Mouse (Mus musculus) cerebellum, postnatal 14 days (tissue): ENCODE results near the gene Sik3.

ENCODE experiments used
- DNase-seq, 2 experiments: peaks; one replicate each; pipeline ENCODE4 v3.0.0; 2021; ENCODE audit warnings: mixed read lengths in 2 of 2

Sik3 gene

GRCm38 (mm10) chr9:46235649-46236048 is 223.0 kb downstream of the Sik3 start:
- DNase-seq, result no peak

DNA sequence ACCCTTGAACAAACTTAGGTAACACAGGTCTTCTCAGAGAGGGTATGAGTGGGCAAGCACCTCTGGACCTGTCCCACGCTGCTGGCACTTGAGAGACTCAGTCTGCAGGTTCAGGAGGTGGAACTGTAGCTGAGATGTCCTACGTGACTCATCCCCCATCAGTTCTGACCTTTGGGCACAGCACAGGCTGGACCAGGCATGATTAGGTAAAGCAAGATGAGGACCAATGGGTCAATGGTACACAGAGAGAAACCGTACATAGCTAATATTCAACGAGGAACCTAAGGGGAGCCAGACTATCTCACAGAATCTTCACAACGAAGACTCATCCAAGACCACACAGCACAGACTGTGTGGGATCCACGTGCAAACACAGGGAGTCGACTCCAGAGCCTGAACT is 226.2 kb downstream of the Sik3 start:
- DNase-seq, result no peak

DNA sequence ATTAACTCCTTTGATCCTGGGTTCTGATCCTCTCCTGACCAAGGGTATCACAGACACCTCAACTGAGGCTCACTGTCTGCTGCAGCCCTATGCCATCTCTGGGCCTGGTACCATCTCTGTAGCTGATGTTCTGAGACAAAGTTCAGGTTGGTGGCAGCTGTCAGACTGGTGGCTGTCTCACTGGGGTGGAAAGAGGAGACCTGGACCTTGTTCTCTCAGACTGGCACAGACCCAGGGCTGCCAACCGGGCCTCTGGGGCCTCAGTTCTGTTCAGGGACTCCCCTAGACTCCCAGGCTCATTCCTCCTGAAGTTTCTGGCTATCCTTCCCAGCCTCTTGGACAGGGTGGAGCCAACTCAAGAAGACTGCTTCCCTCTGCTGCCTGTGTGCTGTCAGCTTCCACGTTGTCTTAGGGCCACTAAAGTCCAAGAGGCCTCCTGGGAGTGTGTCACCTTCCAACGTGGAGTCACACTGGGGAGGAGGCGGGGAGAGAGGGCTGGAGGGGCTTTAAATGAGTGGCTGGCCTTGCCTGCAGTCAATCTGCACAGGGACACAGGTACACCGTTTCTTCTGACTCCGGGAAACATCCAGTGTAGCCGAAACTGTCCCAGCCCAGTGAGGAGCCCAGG is 228.0 kb downstream of the Sik3 start, which contains the start of gene Apoa4:
Apoa4 (plus strand) TSS at position 171 of the 628 bp plus-strand sequence.
- DNase-seq, result no peak

GRCm38 (mm10) chr9:46241818-46242217 is 229.2 kb downstream of the Sik3 start:
- no peak for DNase-seq

DNA sequence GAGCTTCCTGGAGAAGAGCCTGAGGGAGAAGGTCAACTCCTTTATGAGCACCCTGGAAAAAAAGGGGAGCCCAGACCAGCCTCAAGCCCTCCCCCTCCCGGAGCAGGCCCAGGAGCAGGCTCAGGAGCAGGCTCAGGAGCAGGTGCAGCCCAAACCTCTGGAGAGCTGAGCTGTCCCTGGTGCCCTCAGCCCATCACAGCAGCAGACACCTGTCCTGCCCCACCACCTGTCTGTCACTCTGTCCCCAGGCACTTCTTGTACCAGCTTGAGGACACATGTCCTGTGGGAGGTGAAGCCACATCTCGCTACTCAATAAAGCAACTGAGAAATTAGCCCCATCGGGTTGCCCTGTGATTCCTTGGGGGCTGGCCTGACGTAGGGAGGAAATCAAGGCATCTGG is 230.5 kb downstream of the Sik3 start:
- no peak for DNase-seq

- DNase-seq, result no peak
Observed at GRCm38 (mm10) chr9:46243584-46243983, 231.0 kb downstream of the Sik3 start.

DNA sequence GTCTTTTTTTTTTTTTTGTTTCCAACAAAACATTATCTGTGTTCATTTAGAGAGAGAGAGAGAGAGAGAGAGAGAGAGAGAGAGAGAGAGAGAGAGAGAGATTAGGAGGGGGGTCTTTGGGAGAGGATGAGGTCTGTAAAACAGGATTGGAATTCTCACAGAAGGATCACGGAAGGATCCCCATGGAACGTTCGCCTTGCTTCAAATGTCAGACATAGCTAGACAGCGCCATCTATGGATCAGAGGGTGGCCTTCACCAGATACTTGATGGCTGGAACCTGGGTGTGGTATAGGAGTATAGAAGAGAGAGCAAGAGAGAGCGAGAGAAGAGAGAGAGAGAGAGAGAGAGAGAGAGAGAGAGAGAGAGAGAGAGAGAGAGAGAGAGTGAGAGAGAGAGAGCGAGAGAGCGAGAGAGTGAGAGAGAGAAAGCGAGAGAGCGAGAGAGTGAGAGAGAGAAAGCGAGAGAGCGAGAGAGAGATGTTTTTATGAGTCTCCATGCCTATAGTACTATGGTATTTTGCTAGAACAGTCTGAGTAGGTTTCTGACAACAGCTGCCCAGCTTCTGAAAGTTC is 234.2 kb downstream of the Sik3 start:
- peak; percentile 83 to 86 for DNase-seq

- DNase-seq, result no peak
Observed at GRCm38 (mm10) chr9:46256177-46256576, 243.6 kb downstream of the Sik3 start.

GRCm38 (mm10) chr9:46256658-46257385 is 244.2 kb downstream of the Sik3 start:
- DNase-seq, result no peak

- DNase-seq, result no peak
Observed at GRCm38 (mm10) chr9:46257546-46257945, 244.9 kb downstream of the Sik3 start.

DNA sequence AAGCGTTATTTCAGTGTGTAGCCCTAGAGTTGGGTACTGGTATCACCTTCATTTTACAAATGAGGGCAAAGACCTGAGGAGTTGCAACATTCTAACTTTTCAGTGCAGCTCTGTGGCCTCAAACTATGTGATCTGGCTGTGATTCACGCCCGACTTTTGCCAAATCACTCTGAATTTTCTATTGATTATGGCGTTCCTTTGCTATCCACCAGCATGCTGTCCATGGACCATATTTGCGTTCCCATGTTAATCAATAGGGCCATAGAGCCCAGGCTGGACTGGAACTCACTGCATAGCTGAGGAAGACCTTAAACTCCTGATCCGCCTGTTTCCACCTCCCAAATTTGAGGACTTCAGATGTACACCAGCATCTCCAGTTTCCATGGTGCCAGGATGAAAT is 246.5 kb downstream of the Sik3 start:
- DNase-seq, result no peak

DNA sequence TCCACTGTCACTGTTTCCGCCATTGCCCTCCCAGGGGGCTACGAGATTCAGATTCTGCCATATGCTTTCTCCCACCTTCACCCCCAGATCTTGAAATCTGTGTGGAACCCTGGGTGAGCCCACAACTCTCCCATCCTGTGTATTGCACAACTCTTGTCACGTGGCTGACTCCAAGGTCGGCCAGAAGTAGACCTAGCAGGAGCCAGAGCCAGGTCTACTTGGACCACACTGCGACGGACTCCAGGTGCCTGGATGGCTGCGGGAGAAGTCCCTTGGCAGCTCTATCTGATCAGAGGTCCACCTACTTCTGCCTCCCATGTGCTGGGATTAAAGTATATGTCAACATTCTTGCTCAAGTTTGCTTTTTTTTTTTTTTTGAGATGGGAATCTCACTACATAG is 248.5 kb downstream of the Sik3 start:
- DNase-seq, result no peak

- DNase-seq, result no peak
Observed at GRCm38 (mm10) chr9:46268343-46268873, 255.8 kb downstream of the Sik3 start, which contains the start of gene Apoa5. Gene Apoa5 (plus strand): TSS chr9:46268633.

DNA sequence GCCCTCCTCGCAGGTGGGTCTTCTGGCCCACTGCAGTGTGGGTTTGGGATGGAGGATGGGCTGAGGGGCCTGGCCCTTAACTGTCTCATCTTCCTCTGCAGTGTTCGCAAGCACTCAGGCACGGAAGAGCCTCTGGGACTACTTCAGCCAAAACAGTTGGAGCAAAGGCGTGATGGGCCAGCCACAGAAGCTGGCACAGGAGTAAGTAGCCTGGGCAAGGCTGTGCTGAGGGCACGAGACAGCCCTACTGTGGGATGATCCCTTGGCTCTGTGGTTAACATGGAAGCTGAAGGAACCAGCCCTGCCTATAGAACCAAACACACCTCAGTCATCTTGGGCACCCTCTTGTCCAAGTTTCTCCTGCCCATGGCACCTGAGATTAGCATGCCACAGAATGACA is 256.5 kb downstream of the Sik3 start:
- no peak for DNase-seq

DNA sequence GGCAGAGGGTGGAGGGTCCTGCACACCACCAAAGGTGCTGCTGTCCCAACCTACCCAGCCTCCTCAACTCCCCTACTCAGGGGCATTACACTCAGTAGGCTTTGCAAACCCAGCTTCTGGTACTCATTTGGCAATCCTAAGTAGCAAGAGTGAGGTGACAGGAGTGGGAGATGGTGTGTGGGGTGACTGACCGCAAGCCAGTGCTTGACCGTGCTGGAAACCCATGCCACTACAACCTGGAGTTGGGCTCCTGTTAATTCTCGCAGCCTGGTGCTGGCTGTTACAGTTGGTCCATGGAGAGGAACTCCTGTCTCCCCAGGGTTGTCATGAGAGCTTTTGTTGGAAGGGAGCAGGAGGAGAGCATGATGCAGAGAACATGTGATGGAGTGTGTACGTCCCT is 258.2 kb downstream of the Sik3 start:
- no peak for DNase-seq

- no peak for DNase-seq
Observed at GRCm38 (mm10) chr9:46272070-46272469, 259.4 kb downstream of the Sik3 start.

DNA sequence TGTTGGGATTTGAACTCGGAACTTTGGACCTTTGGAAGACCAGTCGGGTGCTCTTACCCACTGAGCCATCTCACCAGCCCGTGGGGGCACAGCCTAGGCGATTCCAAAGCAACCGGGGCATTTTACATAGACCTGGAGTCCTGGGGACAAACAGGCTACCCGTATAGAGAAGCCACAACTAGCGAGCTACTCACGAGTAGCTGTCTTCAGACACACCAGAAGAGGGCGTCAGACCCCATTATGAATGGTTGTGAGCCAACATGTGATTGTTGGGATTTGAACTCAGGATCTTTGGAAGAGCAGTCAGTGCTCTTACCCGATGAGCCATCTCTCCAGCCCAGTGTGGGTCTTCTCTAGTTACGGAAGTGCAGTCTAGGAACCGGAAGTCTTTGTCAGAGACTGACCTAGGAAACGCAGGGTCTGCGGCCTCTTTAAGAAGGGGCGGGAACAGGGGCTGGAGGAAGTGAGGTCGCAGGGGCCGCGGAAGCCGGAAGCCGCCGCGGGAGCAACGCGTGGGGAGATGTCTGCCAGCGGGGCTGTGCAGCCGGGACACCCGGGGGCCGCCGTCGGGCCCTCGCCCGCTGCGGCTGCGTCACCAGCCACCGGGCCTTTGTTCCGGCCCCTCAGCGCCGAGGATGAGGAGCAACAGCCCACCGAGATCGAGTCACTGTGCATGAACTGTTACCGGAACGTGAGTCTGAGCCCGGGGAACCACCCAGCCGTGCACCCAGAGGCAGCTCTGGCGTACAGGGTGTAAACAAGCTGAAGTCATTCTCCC is 260.2 kb downstream of the Sik3 start, which contains the start of gene Zpr1:
Zpr1 (plus strand) TSS at position 388 of the 778 bp plus-strand sequence.
- DNase-seq, result peak; percentile 85 to 89
